Mouse (Mus musculus): ENCODE measurements around the gene Ppp1r12b. TPM values are rescaled to one million over a fixed set of nuclear protein-coding genes. Genes with fewer than 3 reads are reported as not detected.

Ppp1r12b gene
- total and polyA plus RNA-seq, 3 experiments, result 4.7 to 7.8 TPM; not detected in 1

DNA sequence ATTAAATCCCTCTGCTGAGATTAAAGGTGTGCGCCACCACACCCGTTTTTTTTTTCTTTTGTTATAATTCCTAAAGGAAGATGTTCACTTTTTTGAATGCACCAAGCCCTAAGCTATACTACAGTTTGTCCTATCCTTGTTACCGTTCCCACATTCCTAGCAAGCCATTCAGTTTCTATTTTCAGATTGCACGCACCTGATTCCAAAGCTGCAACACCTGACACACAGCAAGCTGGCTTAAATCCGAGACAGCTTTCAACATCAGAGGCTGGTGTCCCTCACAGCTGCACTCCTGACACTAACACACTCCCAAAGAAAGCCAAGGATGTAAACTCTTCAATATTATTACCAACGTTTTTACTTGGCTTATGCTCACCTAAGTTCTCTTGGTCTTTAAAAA is 19.4 kb downstream of the Ppp1r12b start:
- H3K9me3 ChIP-seq (replicated peaks; ENCODE audit: insufficient read depth, low read length), result no peaks in the 10 kb centered on the region
- H3K36me3 ChIP-seq (ENCODE audit: control insufficient read depth in 1 of 2, insufficient read depth in 2 of 2, low read length in 2 of 2), result no peaks in the 10 kb centered on the region
- no peaks in the 10 kb centered on the region for H3K4me1 ChIP-seq (ENCODE audit: control insufficient read depth in 1 of 2, insufficient read depth in 2 of 2, low read length in 2 of 2)
- H3K79me2 ChIP-seq (ENCODE audit: control insufficient read depth, insufficient read depth, low read length, poor library complexity), result no peaks in the 10 kb centered on the region
- DNase-seq (ENCODE audit: low read depth, low spot score), result no peak
- no peak overlapping the region for H3K9ac ChIP-seq (ENCODE audit: control insufficient read depth, low read depth, low read length, poor library complexity, severe bottlenecking)
- no peak overlapping the region for H3K4me3 ChIP-seq (ENCODE audit: control insufficient read depth in 1 of 2, insufficient read depth in 1 of 2, low read depth in 2 of 2, low read length in 2 of 2)
- TF ChIP-seq GATA1 (IDR thresholded peaks at IDR 0.05; ENCODE audit: low read depth, low read length) (no peak), MEF2A (IDR thresholded peaks at IDR 0.05; ENCODE audit: extremely low read depth, insufficient replicate concordance, low read depth, low read length, poor library complexity, severe bottlenecking) (no peak), TBP (IDR thresholded peaks at IDR 0.05; ENCODE audit: low read depth, low read length) (no peak), CHD2 (IDR thresholded peaks at IDR 0.05; ENCODE audit: low read length) (no peak), SIN3A (IDR thresholded peaks at IDR 0.05; ENCODE audit: low read length) (no peak), KAT2A (conservative IDR thresholded peaks at IDR 0.05; ENCODE audit: low read depth, low read length) (no peak), USF1 (IDR thresholded peaks at IDR 0.05; ENCODE audit: low read depth, low read length) (no peak), ELF1 (IDR thresholded peaks at IDR 0.05; ENCODE audit: low read depth, low read length) (no peak), E2F4 (IDR thresholded peaks at IDR 0.05; ENCODE audit: borderline replicate concordance, low read depth, low read length) (no peak)
- no peak overlapping the region for H3K27ac ChIP-seq (ENCODE audit: control insufficient read depth, low read depth, low read length)
- no peaks in the 10 kb centered on the region for H3K27me3 ChIP-seq (ENCODE audit: control insufficient read depth in 1 of 2, insufficient read depth in 2 of 2, low read length in 2 of 2)

DNA sequence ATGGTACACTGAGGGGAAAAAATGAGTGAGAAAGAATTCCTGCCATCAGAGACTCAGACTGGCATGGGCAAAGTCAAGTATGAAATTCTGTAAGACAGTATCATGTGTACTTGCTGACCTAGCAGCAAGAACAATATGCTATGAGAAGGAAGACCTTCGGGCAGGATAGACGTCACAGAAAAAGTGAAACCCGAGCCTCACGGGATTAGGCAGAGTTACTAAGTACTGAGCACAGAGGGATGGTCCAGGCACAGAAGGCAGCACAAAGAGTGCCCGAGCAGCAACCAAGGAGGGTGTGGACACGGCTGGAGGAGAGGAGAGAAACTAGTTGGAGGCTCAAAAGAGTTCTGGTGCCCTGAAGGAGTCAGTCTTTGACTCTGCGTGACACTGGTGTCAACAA is 23.3 kb downstream of the Ppp1r12b start:
- H3K27me3 ChIP-seq (ENCODE audit: control insufficient read depth in 1 of 2, insufficient read depth in 2 of 2, low read length in 2 of 2), result no peaks in the 10 kb centered on the region
- no peaks in the 10 kb centered on the region for H3K36me3 ChIP-seq (ENCODE audit: control insufficient read depth in 1 of 2, insufficient read depth in 2 of 2, low read length in 2 of 2)
- H3K4me3 ChIP-seq (ENCODE audit: control insufficient read depth in 1 of 2, insufficient read depth in 1 of 2, low read depth in 2 of 2, low read length in 2 of 2), result no peak overlapping the region
- no peak overlapping the region for H3K27ac ChIP-seq (ENCODE audit: control insufficient read depth, low read depth, low read length)
- H3K4me1 ChIP-seq (ENCODE audit: control insufficient read depth in 1 of 2, insufficient read depth in 2 of 2, low read length in 2 of 2), result no peaks in the 10 kb centered on the region
- H3K9me3 ChIP-seq (replicated peaks; ENCODE audit: insufficient read depth, low read length), result no peaks in the 10 kb centered on the region
- no peak for DNase-seq (ENCODE audit: low read depth, low spot score)
- H3K9ac ChIP-seq (ENCODE audit: control insufficient read depth, low read depth, low read length, poor library complexity, severe bottlenecking), result no peak overlapping the region
- H3K79me2 ChIP-seq (ENCODE audit: control insufficient read depth, insufficient read depth, low read length, poor library complexity), result no peaks in the 10 kb centered on the region
- TF ChIP-seq TAL1 (IDR thresholded peaks at IDR 0.05; ENCODE audit: low read length) (no peak), MYC (IDR thresholded peaks at IDR 0.05; ENCODE audit: low read depth, low read length) (no peak), MAX (IDR thresholded peaks at IDR 0.05; ENCODE audit: low read length) (no peak), HCFC1 (IDR thresholded peaks at IDR 0.05; ENCODE audit: low read depth, low read length) (no peak), MAZ (IDR thresholded peaks at IDR 0.05; ENCODE audit: low read depth, low read length) (no peak), RCOR1 (IDR thresholded peaks at IDR 0.05; ENCODE audit: low read depth, low read length) (no peak), KAT2A (conservative IDR thresholded peaks at IDR 0.05; ENCODE audit: low read depth, low read length) (no peak)

- no peak for DNase-seq (ENCODE audit: low read depth, low spot score)
- Histone ChIP-seq H3K9ac (ENCODE audit: control insufficient read depth, low read depth, low read length, poor library complexity, severe bottlenecking) (no peak overlapping the region), H3K9me3 (replicated peaks; ENCODE audit: insufficient read depth, low read length) (no peaks in the 10 kb centered on the region), H3K27ac (ENCODE audit: control insufficient read depth, low read depth, low read length) (no peak overlapping the region), H3K79me2 (ENCODE audit: control insufficient read depth, insufficient read depth, low read length, poor library complexity) (no peaks in the 10 kb centered on the region), H3K4me3 (ENCODE audit: control insufficient read depth in 1 of 2, insufficient read depth in 1 of 2, low read depth in 2 of 2, low read length in 2 of 2) (no peak overlapping the region), H3K4me1 (ENCODE audit: control insufficient read depth in 1 of 2, insufficient read depth in 2 of 2, low read length in 2 of 2) (0 out of 4 replicates have a peak, but pooled peaks cover 0 to 2% of the 10 kb centered on the region in 2 experiments), H3K36me3 (ENCODE audit: control insufficient read depth in 1 of 2, insufficient read depth in 2 of 2, low read length in 2 of 2) (no peaks in the 10 kb centered on the region), H3K27me3 (ENCODE audit: control insufficient read depth in 1 of 2, insufficient read depth in 2 of 2, low read length in 2 of 2) (no peaks in the 10 kb centered on the region)
- TF ChIP-seq GABPA (IDR thresholded peaks at IDR 0.05; ENCODE audit: low read depth, low read length) (no peak), ZNF384 (IDR thresholded peaks at IDR 0.05; ENCODE audit: low read depth, low read length) (no peak), RCOR1 (IDR thresholded peaks at IDR 0.05; ENCODE audit: low read depth, low read length) (no peak), MXI1 (IDR thresholded peaks at IDR 0.05; ENCODE audit: low read depth, low read length) (no peak), BHLHE40 (IDR thresholded peaks at IDR 0.05; ENCODE audit: borderline replicate concordance, low read depth, low read length) (no peak), POLR2A (IDR thresholded peaks at IDR 0.05; ENCODE audit: control insufficient read depth in 1 of 2, insufficient read depth in 1 of 2, low read depth in 1 of 2, low read length in 2 of 2, poor library complexity in 1 of 2) (no peak), ZKSCAN1 (IDR thresholded peaks at IDR 0.05; ENCODE audit: low read depth, low read length) (no peak), MAZ (IDR thresholded peaks at IDR 0.05; ENCODE audit: low read depth, low read length) (no peak), TAL1 (IDR thresholded peaks at IDR 0.05; ENCODE audit: low read length) (no peak), JUND (IDR thresholded peaks at IDR 0.05; ENCODE audit: low read depth, low read length) (no peak), USF2 (IDR thresholded peaks at IDR 0.05; ENCODE audit: borderline replicate concordance in 1 of 2, insufficient read depth in 1 of 2, low read depth in 1 of 2, low read length in 2 of 2) (no peak), CTCF (IDR thresholded peaks at IDR 0.05 in 2 of 3, conservative IDR thresholded peaks at IDR 0.05 in 1 of 3; ENCODE audit: control insufficient read depth in 1 of 3, insufficient read depth in 1 of 3, low read depth in 2 of 3, low read length in 3 of 3, poor library complexity in 1 of 3, severe bottlenecking in 1 of 3) (no peak), MYB (IDR thresholded peaks at IDR 0.05; ENCODE audit: low read depth, low read length) (no peak)
Measured at GRCm38 (mm10) chr1:134919010-134919409, 36.7 kb downstream of the Ppp1r12b start.

All from MEL (cell line).